Mouse (Mus musculus) liver, embryonic 14.5 days (tissue): ENCODE data around the gene Selenon.

Experiments
- CTCF ChIP-seq: IDR thresholded peaks from 2 replicates; pipeline ENCODE4 v1.5.1; 2016; ENCODE audit warnings: antibody characterized with exemption, low read depth, control low read depth
- EP300 ChIP-seq: IDR thresholded peaks from 2 replicates; pipeline ENCODE4 v1.6.1; 2016; ENCODE audit warnings: antibody characterized with exemption, low read depth

GRCm38 (mm10) chr4:134558570-134559113 lies 6.7 kb upstream of the Selenon start:
- TF ChIP-seq CTCF (no peak), EP300 (no peak)
